Mouse (Mus musculus): ENCODE results near the gene Tmtc4. TPM values are rescaled to one million over a fixed set of nuclear protein-coding genes. Genes with fewer than 3 reads are reported as not detected.
A peak's percentile ranks its signal among the peaks of the same experiment; 100 is the strongest.

Gene Tmtc4
- polyA plus RNA-seq, 1 experiment from 2014 or later: 19.1 TPM

DNA sequence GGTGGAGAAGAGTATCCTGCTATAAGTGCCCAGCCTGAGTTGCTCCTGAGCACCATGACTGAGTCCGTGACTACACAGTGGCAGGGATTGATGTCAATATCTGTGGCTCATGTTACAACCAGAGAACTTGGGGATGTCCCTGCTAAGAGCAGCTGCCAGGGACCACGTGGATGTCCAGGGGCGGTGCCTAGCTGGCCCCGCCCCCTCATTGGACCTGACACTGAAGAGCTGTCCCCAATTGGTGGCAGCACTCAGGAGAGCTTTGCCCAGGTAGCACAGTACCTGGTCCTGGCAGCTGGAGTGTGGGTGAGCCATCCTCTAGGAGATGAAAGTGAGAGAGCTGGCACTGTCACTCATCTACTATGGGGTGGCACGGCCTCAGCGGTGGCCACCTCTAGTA lies 9.1 kb upstream of the Tmtc4 start:
- Histone ChIP-seq H3K27me3 (replicated peaks) (no peaks in the 10 kb centered on the region), H3K9ac (no peak overlapping the region), H3K36me3 (no peaks in the 10 kb centered on the region), H3K4me1 (no peaks in the 10 kb centered on the region), H3K4me3 (replicated peaks) (no peak overlapping the region), H3K27ac (no peak overlapping the region), H3K9me3 (no peaks in the 10 kb centered on the region), H3K4me2 (no peak overlapping the region)
- 53% methylated on average over 6 of the region's 6 CpGs for WGBS
- ATAC-seq (ENCODE audit: insufficient read depth, low FRiP score, low read depth): peak; percentile 52; the same call in 1 of the 2 replicates

DNA sequence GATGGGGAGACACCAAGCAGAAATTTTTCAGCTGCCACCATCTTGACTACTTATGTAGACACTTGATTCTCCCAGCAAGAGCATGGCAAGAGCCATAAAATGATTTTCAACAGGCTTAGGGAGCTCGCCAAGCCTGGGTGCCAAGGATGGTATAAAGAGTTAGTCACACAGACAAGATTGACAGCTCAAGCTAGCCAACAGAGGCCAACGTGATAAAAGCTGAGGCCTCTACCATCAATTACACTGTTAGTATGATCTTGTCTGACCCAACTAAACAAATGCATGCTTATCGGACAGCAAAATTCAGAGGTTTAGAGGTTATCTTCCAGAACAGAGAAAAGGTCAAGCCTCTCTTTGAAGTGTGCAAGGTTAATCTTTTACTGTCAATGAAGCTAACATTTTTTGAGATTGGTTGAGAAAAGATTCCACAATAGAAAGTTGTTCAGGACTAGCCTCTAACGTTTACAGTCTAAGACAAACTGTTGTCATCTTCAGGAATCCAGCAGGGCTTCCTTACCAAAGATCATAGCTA lies 6.8 kb upstream of the Tmtc4 start:
- no peaks in the 10 kb centered on the region for H3K9me3 ChIP-seq
- WGBS: 33% methylated on average over 4 of the region's 4 CpGs

DNA sequence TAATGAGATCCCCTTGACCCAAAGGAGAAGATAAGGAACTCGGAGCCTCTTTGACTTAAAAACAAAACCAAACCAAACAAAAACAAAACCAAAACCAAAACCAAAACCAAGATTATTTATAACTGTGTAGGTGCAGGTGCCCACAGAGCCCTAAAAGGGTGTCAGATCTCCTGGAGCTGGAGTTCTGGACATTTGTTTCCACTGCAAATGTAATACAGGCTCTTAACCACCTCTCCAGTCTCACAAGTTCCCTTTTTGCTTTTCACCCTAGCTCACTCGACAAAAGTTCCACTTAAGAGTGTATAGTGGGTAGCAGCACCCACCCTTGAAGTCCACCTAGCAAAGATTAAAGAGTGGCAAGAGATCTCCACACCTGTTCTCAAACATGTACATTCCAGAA lies 2.6 kb upstream of the Tmtc4 start:
- Histone ChIP-seq H3K9me3 (no peaks in the 10 kb centered on the region), H3K36me3 (no peaks in the 10 kb centered on the region), H3K9ac (no peak overlapping the region), H3K4me1 (peaks cover 6% of the 10 kb centered on the region), H3K4me2 (no peak overlapping the region), H3K4me3 (replicated peaks) (no peak overlapping the region), H3K27me3 (replicated peaks) (no peaks in the 10 kb centered on the region), H3K27ac (no peak overlapping the region)
- ATAC-seq (ENCODE audit: insufficient read depth, low FRiP score, low read depth): no peak
- WGBS: 40% methylated on average over 2 of the region's 2 CpGs

More for the DNA sequence above, 6.8 kb upstream of the Tmtc4 start:
- Histone ChIP-seq H3K27me3 (replicated peaks) (no peaks in the 10 kb centered on the region), H3K4me1 (no peaks in the 10 kb centered on the region), H3K27ac (no peak overlapping the region), H3K9ac (no peak overlapping the region), H3K36me3 (no peaks in the 10 kb centered on the region), H3K4me3 (replicated peaks) (no peak overlapping the region), H3K4me2 (no peak overlapping the region)
- no peak for ATAC-seq (ENCODE audit: insufficient read depth, low FRiP score, low read depth)

DNA sequence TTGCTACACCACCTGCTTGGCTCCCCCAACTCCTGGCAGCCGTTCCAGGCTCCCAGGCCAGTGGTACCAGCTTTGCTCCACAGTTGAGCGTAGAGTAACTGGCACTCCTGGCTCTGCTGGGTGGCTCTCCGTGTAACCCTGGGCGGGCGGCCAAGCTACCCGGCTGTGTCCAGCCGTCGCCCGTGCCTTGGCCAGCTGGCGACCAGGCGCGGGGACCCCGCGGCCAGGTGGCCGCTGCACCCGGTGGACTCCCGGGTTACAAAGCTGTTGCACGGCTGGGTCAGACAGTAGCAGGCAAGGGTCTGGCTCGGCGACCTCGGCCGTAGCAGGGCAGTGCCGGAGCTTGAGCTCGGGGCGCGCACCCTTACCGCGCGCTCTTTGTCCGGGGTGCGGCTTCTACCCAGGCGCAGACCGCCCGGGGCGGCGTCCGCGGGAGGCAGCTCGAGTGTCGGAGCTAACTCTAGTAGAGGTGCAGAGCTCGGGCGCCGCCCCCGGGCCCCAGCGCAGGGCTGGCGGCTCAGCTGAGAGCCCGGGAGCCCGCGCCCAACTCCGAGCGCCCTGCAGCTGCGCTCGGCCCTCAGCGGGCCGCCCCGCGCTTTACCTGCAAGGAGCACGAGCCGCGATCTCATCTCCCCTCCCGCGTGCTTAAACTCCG lies 1.1 kb downstream of the Tmtc4 start:
- ATAC-seq (ENCODE audit: insufficient read depth, low FRiP score, low read depth): peak; percentile 83
- Histone ChIP-seq H3K4me2 (peak overlapping the region; percentile 91), H3K27ac (peak overlapping the region; percentile 96), H3K4me3 (replicated peaks) (peak overlapping the region; percentile 82), H3K9me3 (no peaks in the 10 kb centered on the region), H3K36me3 (no peaks in the 10 kb centered on the region), H3K4me1 (peaks cover 6% of the 10 kb centered on the region), H3K9ac (peak overlapping the region; percentile 77), H3K27me3 (replicated peaks) (no peaks in the 10 kb centered on the region)
- 0% methylated on average over 54 of the region's 63 CpGs for WGBS

DNA sequence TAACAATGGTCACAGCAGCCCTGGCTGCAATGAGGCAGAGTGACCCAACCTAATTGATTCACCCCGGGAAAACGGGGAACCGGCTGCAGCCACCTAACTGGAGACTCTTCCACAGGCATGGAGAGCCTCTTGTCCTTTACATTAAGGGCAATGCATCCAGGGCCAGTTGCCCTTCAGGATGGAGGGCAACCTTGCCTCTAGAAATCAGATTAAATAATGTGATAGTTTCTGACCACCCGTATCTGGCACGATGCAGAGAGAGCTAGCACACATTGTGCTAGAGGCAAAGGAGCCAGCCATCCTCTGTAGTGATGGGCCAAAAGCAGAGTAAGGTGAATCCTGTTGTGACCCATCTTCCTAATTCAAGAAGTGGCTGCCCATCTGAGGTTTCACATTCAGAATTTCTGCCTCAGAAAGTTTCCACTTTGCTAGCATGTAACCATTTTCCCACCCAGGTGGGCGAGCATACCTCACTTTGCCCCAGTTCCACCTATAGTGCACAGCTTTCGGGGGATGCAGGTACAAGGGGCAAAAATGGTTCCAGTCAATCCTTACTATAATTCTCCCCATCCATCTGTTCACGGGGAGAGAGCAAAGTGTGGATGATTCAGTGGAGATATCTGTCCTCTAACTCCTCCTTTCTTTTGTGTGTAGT lies 1.9 kb downstream of the Tmtc4 start:
- WGBS: 39% methylated on average over 8 of the region's 8 CpGs
- peak overlapping the region; percentile 82 for H3K4me3 ChIP-seq (replicated peaks)
- H3K9me3 ChIP-seq: no peaks in the 10 kb centered on the region
- no peak overlapping the region for H3K9ac ChIP-seq
- H3K4me1 ChIP-seq: peaks cover 6% of the 10 kb centered on the region
- peak overlapping the region; percentile 96; the same call in 1 of the 2 replicates for H3K27ac ChIP-seq
- no peaks in the 10 kb centered on the region for H3K27me3 ChIP-seq (replicated peaks)
- H3K36me3 ChIP-seq: no peaks in the 10 kb centered on the region
- no peak for ATAC-seq (ENCODE audit: insufficient read depth, low FRiP score, low read depth)
- peak overlapping the region; percentile 91 for H3K4me2 ChIP-seq

DNA sequence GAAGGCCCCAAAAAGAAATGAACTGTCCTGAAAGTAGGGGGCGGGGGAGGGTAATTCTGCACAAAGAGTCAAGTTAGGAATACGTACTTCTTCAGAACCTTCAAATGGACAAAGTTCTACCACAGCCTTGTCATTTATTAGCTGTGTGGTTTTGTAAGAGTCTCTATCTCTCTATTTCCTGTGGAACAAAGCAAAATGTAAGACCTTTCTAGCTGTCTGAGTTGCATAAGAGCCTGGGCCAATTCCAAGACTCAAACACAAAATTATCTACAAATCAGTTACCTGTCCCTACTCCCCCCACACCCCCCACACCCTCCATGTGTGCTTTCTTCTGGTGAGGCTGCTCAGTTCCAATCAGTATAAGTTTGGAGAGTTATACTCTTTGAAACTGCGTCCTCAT lies 5.0 kb downstream of the Tmtc4 start:
- Histone ChIP-seq H3K4me1 (peaks cover 6% of the 10 kb centered on the region), H3K4me2 (no peak overlapping the region), H3K9ac (no peak overlapping the region), H3K36me3 (no peaks in the 10 kb centered on the region), H3K4me3 (replicated peaks) (no peak overlapping the region), H3K9me3 (no peaks in the 10 kb centered on the region), H3K27me3 (replicated peaks) (no peaks in the 10 kb centered on the region), H3K27ac (no peak overlapping the region)
- no peak for ATAC-seq (ENCODE audit: insufficient read depth, low FRiP score, low read depth)
- WGBS: 71% methylated on average over 3 of the region's 3 CpGs

DNA sequence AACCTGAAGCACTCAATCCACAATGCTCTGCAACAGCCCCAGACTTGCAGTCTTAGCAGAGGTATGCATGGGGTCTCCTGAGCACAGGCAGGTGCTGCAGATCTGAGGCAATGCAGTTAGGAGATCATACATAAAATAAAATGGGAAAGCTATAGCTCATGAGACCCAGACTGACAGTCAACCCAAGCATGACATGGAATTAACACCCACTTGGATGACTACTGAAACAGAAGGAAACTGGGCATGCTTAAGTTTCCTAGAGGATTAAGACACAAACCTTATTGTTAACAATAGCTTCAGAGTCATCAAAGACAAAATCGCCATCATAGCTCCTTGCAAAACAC lies 6.1 kb downstream of the Tmtc4 start:
- no peak overlapping the region for H3K27ac ChIP-seq

DNA sequence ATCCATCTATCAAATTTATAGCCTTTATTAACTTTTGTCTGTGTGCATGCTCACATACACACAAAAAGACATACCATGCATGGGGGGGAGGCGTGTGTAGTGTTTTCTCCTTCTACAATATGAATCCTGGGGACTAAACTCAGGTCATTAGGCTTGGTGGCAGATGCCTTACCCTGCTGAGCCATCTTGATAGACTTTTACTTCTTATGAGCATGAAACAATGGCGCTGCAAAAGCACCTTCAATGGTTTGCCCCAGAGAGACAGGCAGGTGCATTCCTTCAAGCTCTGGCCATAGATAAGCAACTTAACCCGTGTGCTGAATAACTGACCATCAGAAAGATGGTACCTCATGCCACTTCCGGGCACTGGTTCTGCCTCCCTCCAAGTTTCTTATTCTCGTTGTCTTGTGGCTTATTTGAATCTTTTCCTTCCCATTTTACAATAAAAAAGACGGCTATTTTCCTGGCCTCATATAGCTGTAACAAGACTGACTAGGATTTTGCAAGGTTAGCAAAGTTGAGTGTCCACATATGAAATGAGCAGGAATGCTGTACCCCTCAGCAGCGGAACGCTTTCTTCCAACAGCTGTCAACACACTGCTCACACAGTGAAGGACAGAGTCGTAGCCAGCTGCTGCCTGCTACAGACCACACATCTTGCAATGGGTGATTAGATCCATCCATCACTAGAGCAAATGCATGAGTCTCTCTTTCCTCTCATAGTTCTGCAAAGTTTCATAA lies 6.6 kb downstream of the Tmtc4 start:
- Histone ChIP-seq H3K27me3 (replicated peaks) (no peaks in the 10 kb centered on the region), H3K36me3 (no peaks in the 10 kb centered on the region), H3K4me3 (replicated peaks) (no peak overlapping the region), H3K4me2 (no peak overlapping the region), H3K9ac (no peak overlapping the region), H3K4me1 (peaks cover 3% of the 10 kb centered on the region), H3K9me3 (no peaks in the 10 kb centered on the region), H3K27ac (no peak overlapping the region)
- no peak for ATAC-seq (ENCODE audit: insufficient read depth, low FRiP score, low read depth)
- 69% methylated on average over 9 of the region's 9 CpGs for WGBS

More for the DNA sequence above, 6.1 kb downstream of the Tmtc4 start:
- Histone ChIP-seq H3K36me3 (no peaks in the 10 kb centered on the region), H3K9ac (no peak overlapping the region), H3K9me3 (no peaks in the 10 kb centered on the region), H3K27me3 (replicated peaks) (no peaks in the 10 kb centered on the region), H3K4me2 (no peak overlapping the region), H3K4me1 (peaks cover 6% of the 10 kb centered on the region), H3K4me3 (replicated peaks) (no peak overlapping the region)
- 68% methylated on average over 1 of the region's 1 CpGs for WGBS
- no peak for ATAC-seq (ENCODE audit: insufficient read depth, low FRiP score, low read depth)

DNA sequence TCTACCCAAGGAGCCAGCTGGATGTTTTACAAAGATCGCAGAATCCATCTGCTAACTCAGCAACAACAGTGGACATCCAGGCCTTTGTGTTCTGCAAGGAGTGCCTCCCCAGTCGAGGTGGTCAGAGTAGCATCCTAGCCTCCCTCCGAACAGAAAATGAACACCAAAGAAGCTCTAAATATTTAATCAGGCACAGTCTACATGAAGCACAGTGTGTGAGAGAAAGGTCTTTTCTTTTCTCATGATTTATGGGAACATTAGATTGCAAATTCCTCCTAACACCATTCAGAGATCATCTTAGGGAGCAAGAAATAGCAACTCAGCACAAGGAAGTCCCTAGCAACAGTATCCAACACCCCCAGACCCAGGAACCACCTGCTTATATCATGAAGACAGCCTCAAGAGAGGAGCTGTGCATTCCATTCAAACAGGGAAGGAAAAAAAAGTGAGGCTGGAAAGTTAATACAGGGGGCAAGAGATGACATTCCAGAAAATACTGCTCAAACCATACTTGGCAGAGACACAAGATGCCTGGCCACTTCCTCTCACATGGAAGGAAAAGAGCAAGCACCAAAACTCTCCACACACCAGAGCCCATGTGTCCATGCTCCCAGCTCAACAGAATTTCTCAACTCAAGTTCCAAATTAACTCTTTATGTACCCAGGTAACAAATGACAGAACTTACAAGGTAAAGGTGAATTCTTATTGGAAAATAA lies 8.8 kb downstream of the Tmtc4 start:
- Histone ChIP-seq H3K9me3 (no peaks in the 10 kb centered on the region), H3K27me3 (replicated peaks) (no peaks in the 10 kb centered on the region), H3K4me3 (replicated peaks) (no peak overlapping the region), H3K4me2 (no peak overlapping the region), H3K36me3 (0 out of 2 replicates have a peak, but pooled peaks cover 6% of the 10 kb centered on the region), H3K4me1 (no peaks in the 10 kb centered on the region), H3K9ac (no peak overlapping the region), H3K27ac (no peak overlapping the region)
- 57% methylated on average over 3 of the region's 3 CpGs for WGBS
- no peak for ATAC-seq (ENCODE audit: insufficient read depth, low FRiP score, low read depth)

DNA sequence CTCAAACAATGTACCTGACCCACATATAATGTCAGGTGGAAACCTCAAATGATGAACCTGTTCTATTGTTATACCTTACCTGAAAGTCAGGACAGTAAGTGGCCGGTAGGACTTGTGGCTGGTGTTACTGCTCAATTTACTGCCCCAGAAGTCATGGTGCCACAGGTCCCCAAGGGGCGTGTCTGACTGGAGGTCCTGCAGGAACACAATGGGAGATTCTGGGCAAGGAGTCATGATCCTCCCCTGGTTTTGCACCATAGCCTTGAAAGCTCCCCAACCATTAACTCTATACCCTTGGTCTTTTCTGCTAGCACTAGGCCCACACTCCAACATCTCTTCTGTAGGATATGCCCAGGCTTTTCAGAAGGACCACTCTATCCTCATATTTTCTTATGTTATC lies 10.7 kb downstream of the Tmtc4 start:
- Histone ChIP-seq H3K4me3 (replicated peaks) (no peak overlapping the region), H3K27me3 (replicated peaks) (no peaks in the 10 kb centered on the region), H3K9me3 (no peaks in the 10 kb centered on the region), H3K4me1 (no peaks in the 10 kb centered on the region), H3K9ac (no peak overlapping the region), H3K36me3 (0 out of 2 replicates have a peak, but pooled peaks cover 6% of the 10 kb centered on the region), H3K27ac (no peak overlapping the region), H3K4me2 (no peak overlapping the region)
- WGBS: 95% methylated on average over 2 of the region's 2 CpGs
- ATAC-seq (ENCODE audit: insufficient read depth, low FRiP score, low read depth): no peak

DNA sequence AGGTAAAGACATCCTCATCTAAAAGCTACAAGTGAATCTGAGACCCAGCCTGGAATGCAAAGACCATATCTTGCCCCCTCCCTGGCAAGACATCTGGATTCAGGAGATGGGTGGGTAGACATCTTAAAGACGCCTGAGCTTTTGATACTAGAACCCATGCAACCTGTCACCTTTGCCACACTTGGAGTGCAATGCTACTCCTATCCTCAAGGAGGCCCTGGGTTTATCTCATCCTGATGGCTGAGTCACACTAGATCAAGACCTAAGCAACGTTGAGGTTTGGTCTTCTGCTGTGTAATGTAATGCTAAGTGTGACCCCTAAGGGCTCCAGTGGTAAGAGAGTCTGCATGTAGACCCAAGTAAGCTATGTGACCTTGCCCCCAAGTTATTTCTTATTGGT lies 15.8 kb downstream of the Tmtc4 start:
- WGBS: 74% methylated on average over 2 of the region's 2 CpGs

More for the DNA sequence above, 15.8 kb downstream of the Tmtc4 start:
- ATAC-seq (ENCODE audit: insufficient read depth, low FRiP score, low read depth): no peak
- Histone ChIP-seq H3K4me2 (no peak overlapping the region), H3K9ac (no peak overlapping the region), H3K4me1 (no peaks in the 10 kb centered on the region), H3K4me3 (replicated peaks) (no peak overlapping the region), H3K27me3 (replicated peaks) (no peaks in the 10 kb centered on the region), H3K9me3 (no peaks in the 10 kb centered on the region), H3K36me3 (0 out of 2 replicates have a peak, but pooled peaks cover 6% of the 10 kb centered on the region), H3K27ac (no peak overlapping the region)
